Mouse (Mus musculus) cerebellum, adult 11 months (tissue): ENCODE data around the gene Tmod3.
A peak's percentile ranks its signal among the peaks of the same experiment; 100 is the strongest.
"Not testable (repeated sequence)": the region's sequence is repeated elsewhere in the genome, so short reads cannot be mapped to it uniquely, and the experiment has no call there.

Experiments used
- DNase-seq: peaks from one replicate; pipeline ENCODE4 v3.0.0; 2022

Gene Tmod3

GRCm38 (mm10) chr9:75494407-75495005 is 65.0 kb downstream of the Tmod3 start:
- DNase-seq = peak; percentile 67

GRCm38 (mm10) chr9:75488255-75488654 is 71.2 kb downstream of the Tmod3 start:
- DNase-seq = not testable (repeated sequence)

- DNase-seq = no peak
These were observed 74.2 kb downstream of the Tmod3 start for GRCm38 (mm10) chr9:75485231-75485630.

- no peak for DNase-seq
These were observed 78.9 kb downstream of the Tmod3 start for GRCm38 (mm10) chr9:75480536-75481075.

GRCm38 (mm10) chr9:75479106-75479725 is 80.2 kb downstream of the Tmod3 start:
- DNase-seq = peak; percentile 71

- DNase-seq = no peak
These were observed 82.2 kb downstream of the Tmod3 start for GRCm38 (mm10) chr9:75477212-75477611.

GRCm38 (mm10) chr9:75468297-75468696 is 91.2 kb downstream of the Tmod3 start:
- DNase-seq = no peak

- DNase-seq = no peak
These were observed 91.9 kb downstream of the Tmod3 start for GRCm38 (mm10) chr9:75467581-75467980.

GRCm38 (mm10) chr9:75466641-75467040 is 92.8 kb downstream of the Tmod3 start:
- DNase-seq = no peak

- DNase-seq = no peak
These were observed 93.6 kb downstream of the Tmod3 start for GRCm38 (mm10) chr9:75465856-75466255.

- no peak for DNase-seq
These were observed 96.3 kb downstream of the Tmod3 start for GRCm38 (mm10) chr9:75463050-75463660.

- no peak for DNase-seq
These were observed 103.8 kb downstream of the Tmod3 start for GRCm38 (mm10) chr9:75455684-75456083.

- no peak for DNase-seq
These were observed 105.5 kb downstream of the Tmod3 start for GRCm38 (mm10) chr9:75453994-75454393.

GRCm38 (mm10) chr9:75448021-75448420 is 111.4 kb downstream of the Tmod3 start:
- DNase-seq = no peak
